Mouse (Mus musculus): ENCODE measurements around the gene Tmem232. TPM values are rescaled to one million over a fixed set of nuclear protein-coding genes. Genes with fewer than 3 reads are reported as not detected.
A peak's percentile ranks its signal among the peaks of the same experiment; 100 is the strongest.

The Tmem232 gene
- polyA plus RNA-seq (2021), result not detected

GRCm38 (mm10) chr17:65540441-65541272, at the start of gene Tmem232:
Gene Tmem232, minus strand, starts transcription at chr17:65540782.
- TF ChIP-seq CTCF (IDR thresholded peaks at IDR 0.05), result peak; percentile 56
- ATAC-seq (no peak), DNase-seq (ENCODE audit: low read depth, low spot score) (no peak)
- in situ Hi-C loops (cut with MboI; ENCODE audit: low pct_unique_long_range_greater_than_20kb), result no loop called here
- CTCF ChIA-PET, result interaction anchor here (1.2 to 1.3 kb wide), 2 partner anchors 17 to 777 kb away, joined by 3 read pairs; no protein-coding TSS in a partner anchor
- H3K27me3 ChIP-seq, result peaks cover 19% of the 10 kb centered on the region
- POLR2A ChIA-PET, result no interaction called here

- TF ChIP-seq CTCF (IDR thresholded peaks at IDR 0.05), result no peak
- DNase-seq (ENCODE audit: low read depth, low spot score), result no peak
- no peaks in the 10 kb centered on the region for H3K27me3 ChIP-seq
- in situ Hi-C loops (cut with MboI; ENCODE audit: low pct_unique_long_range_greater_than_20kb), result no loop called here
- ChIA-PET POLR2A (no interaction called here), CTCF (interaction anchor here (3.1 kb wide), 1 partner anchor 10 kb away, joined by 15 read pairs; no protein-coding TSS in a partner anchor)
- ATAC-seq, result no peak
Measured at GRCm38 (mm10) chr17:65586892-65587291, 46.3 kb upstream of the Tmem232 start.

- no peak for TF ChIP-seq CTCF (IDR thresholded peaks at IDR 0.05)
- in situ Hi-C loops (cut with MboI; ENCODE audit: low pct_unique_long_range_greater_than_20kb), result no loop called here
- no peak for ATAC-seq
- ChIA-PET CTCF (no interaction called here), POLR2A (no interaction called here)
- DNase-seq (ENCODE audit: low read depth, low spot score), result no peak
- H3K27me3 ChIP-seq, result no peaks in the 10 kb centered on the region
Measured at GRCm38 (mm10) chr17:65581440-65581839, 40.9 kb upstream of the Tmem232 start.

- ChIA-PET POLR2A (no interaction called here), CTCF (no interaction called here)
- in situ Hi-C loops (cut with MboI; ENCODE audit: low pct_unique_long_range_greater_than_20kb), result no loop called here
- no peaks in the 10 kb centered on the region for H3K27me3 ChIP-seq
- ATAC-seq (no peak), DNase-seq (ENCODE audit: low read depth, low spot score) (no peak)
- TF ChIP-seq CTCF (IDR thresholded peaks at IDR 0.05), result no peak
Measured at GRCm38 (mm10) chr17:65579766-65580165, 39.2 kb upstream of the Tmem232 start.

GRCm38 (mm10) chr17:65575339-65575738, 34.8 kb upstream of the Tmem232 start:
- in situ Hi-C loops (cut with MboI; ENCODE audit: low pct_unique_long_range_greater_than_20kb), result no loop called here
- H3K27me3 ChIP-seq, result no peaks in the 10 kb centered on the region
- ChIA-PET POLR2A (no interaction called here), CTCF (interaction anchor here (3.3 kb wide), 1 partner anchor 10 kb away, joined by 11 read pairs; no protein-coding TSS in a partner anchor)
- DNase-seq (ENCODE audit: low read depth, low spot score) (no peak), ATAC-seq (no peak)
- TF ChIP-seq CTCF (IDR thresholded peaks at IDR 0.05), result peak; percentile 57

- DNase-seq (ENCODE audit: low read depth, low spot score) (no peak), ATAC-seq (peak; percentile 14)
- CTCF ChIA-PET, result interaction anchor here (3.3 kb wide), 1 partner anchor 11 kb away, joined by 11 read pairs; no protein-coding TSS in a partner anchor
- POLR2A ChIA-PET, result no interaction called here
- no peak for TF ChIP-seq CTCF (IDR thresholded peaks at IDR 0.05)
- no peaks in the 10 kb centered on the region for H3K27me3 ChIP-seq
- in situ Hi-C loops (cut with MboI; ENCODE audit: low pct_unique_long_range_greater_than_20kb), result loop anchor here (25.0 kb wide), 1 partner anchor 963 kb away; the partner anchor contains the start of gene Man2a1
Measured at GRCm38 (mm10) chr17:65574850-65575249, 34.3 kb upstream of the Tmem232 start.

GRCm38 (mm10) chr17:65571866-65572265, 31.3 kb upstream of the Tmem232 start:
- no peaks in the 10 kb centered on the region for H3K27me3 ChIP-seq
- in situ Hi-C loops (cut with MboI; ENCODE audit: low pct_unique_long_range_greater_than_20kb), result loop anchor here (25.0 kb wide), 1 partner anchor 960 kb away; the partner anchor contains the start of gene Man2a1
- POLR2A ChIA-PET, result no interaction called here
- no peak for ATAC-seq
- no peak for TF ChIP-seq CTCF (IDR thresholded peaks at IDR 0.05)
- DNase-seq (ENCODE audit: low read depth, low spot score), result no peak
- CTCF ChIA-PET, result no interaction called here

- no peak for DNase-seq (ENCODE audit: low read depth, low spot score)
- ChIA-PET POLR2A (no interaction called here), CTCF (no interaction called here)
- ATAC-seq, result peak; percentile 5
- no peaks in the 10 kb centered on the region for H3K27me3 ChIP-seq
- in situ Hi-C loops (cut with MboI; ENCODE audit: low pct_unique_long_range_greater_than_20kb), result loop anchor here (25.0 kb wide), 1 partner anchor 959 kb away; the partner anchor contains the start of gene Man2a1
- no peak for TF ChIP-seq CTCF (IDR thresholded peaks at IDR 0.05)
Measured at GRCm38 (mm10) chr17:65571466-65571865, 30.9 kb upstream of the Tmem232 start.

GRCm38 (mm10) chr17:65564189-65564588, 23.6 kb upstream of the Tmem232 start:
- TF ChIP-seq CTCF (IDR thresholded peaks at IDR 0.05), result no peak
- in situ Hi-C loops (cut with MboI; ENCODE audit: low pct_unique_long_range_greater_than_20kb), result loop anchor here (25.0 kb wide), 1 partner anchor 952 kb away; the partner anchor contains the start of gene Man2a1
- POLR2A ChIA-PET, result no interaction called here
- H3K27me3 ChIP-seq, result no peaks in the 10 kb centered on the region
- ATAC-seq (no peak), DNase-seq (ENCODE audit: low read depth, low spot score) (no peak)
- CTCF ChIA-PET, result no interaction called here

- POLR2A ChIA-PET, result no interaction called here
- H3K27me3 ChIP-seq, result no peaks in the 10 kb centered on the region
- DNase-seq (ENCODE audit: low read depth, low spot score) (no peak), ATAC-seq (no peak)
- in situ Hi-C loops (cut with MboI; ENCODE audit: low pct_unique_long_range_greater_than_20kb), result loop anchor here (25.0 kb wide), 1 partner anchor 951 kb away; the partner anchor contains the start of gene Man2a1
- no peak for TF ChIP-seq CTCF (IDR thresholded peaks at IDR 0.05)
- CTCF ChIA-PET, result no interaction called here
Measured at GRCm38 (mm10) chr17:65563345-65563744, 22.8 kb upstream of the Tmem232 start.

GRCm38 (mm10) chr17:65562761-65563160, 22.2 kb upstream of the Tmem232 start:
- no peaks in the 10 kb centered on the region for H3K27me3 ChIP-seq
- peak; percentile 69 for TF ChIP-seq CTCF (IDR thresholded peaks at IDR 0.05)
- in situ Hi-C loops (cut with MboI; ENCODE audit: low pct_unique_long_range_greater_than_20kb), result loop anchor here (25.0 kb wide), 1 partner anchor 950 kb away; the partner anchor contains the start of gene Man2a1
- ATAC-seq, result peak; percentile 27
- ChIA-PET CTCF (no interaction called here), POLR2A (no interaction called here)
- peak; percentile 17 for DNase-seq (ENCODE audit: low read depth, low spot score)
